9 mouse cellular contexts compared by ENCODE assay signal in genomic region chr10:9998621-9999020, GRCm38 (mm10).
"Had no signal": no experiment of that assay in that cellular context is flagged by ENCODE, and none has a peak within 500 bp of the region (broad histone marks: within the 10 kb centered on the region; RNA-seq: fewer than 3 reads in every experiment).

No protein-coding gene starts in this region.

- DNase-seq: liver, postnatal 0 days; lung, adult 2 months; lung, postnatal 14 days; lung, postnatal 36 days; right cerebral cortex, postnatal 14 days; spleen, adult 18-20 months; thymus, adult 2 months; thymus, postnatal 25 days; thymus, postnatal 4 days had no signal
